Mouse (Mus musculus) megakaryocyte-erythroid progenitor cell, adult 5-6 weeks (primary cell): ENCODE data around the gene Mier2. TPM values are rescaled to one million over a fixed set of nuclear protein-coding genes. Genes with fewer than 3 reads are reported as not detected.
A peak's percentile ranks its signal among the peaks of the same experiment; 100 is the strongest.

Experiments used
- ATAC-seq: replicated peaks from 2 replicates; pipeline ENCODE4 v1.8.0; 2016; ENCODE audit warnings: mild to moderate bottlenecking, inconsistent platforms; ENCODE audit not compliant: severe bottlenecking, poor library complexity, low FRiP score, low TSS enrichment
- total RNA-seq, 2 experiments: library from RNA; stranded (forward) in 1 of 2; stranded (reverse) in 1 of 2; fragments of 200-1000, 215-1000 nt in 1 of 2; fragments of >200 nt in 1 of 2; fragmentation: Nextera tagmentation in 1 of 2; gene quantifications; 2 replicates each; pipeline ENCODE4 v1.2.3; 2014 to 2017

Gene Mier2
- total RNA-seq, 2 experiments from 2014 or later: 2.1 to 8.5 TPM

DNA sequence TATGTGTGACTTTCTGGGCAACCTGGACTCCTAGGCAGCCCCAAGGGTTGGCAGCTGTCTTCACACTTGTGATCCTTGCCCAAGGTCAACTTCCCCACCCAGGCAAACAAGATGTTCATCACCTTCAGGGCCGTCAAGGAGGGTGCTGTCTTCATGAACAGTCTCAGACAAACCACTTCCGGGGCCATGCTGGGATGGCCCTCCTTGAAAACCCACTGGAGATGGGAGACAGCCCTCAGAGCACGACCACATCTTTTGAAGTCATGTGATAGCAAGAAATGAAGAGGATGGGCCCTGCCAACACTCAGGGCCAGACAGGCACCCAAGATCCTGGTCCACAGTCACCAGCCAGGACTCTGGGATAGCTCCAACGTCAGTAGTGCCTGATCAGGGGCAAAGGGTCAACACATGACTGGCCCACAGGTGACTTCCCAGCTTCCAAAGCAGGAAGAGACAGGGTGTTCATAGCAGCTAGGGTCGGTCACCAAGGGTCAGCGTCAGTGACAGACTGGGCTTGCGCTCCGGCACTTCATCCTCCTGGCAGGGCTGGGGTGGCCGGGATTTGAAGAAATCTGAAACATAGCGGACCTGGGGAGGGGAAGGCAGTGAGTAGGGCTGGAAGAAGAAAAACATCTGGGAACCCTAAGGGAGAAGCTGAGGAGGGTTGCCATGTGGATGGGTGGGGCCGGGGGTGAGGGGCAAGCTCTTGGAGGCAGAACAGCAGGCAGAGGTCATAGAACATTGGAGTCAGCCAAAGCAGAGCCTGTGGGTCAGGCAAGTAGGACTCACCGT, 28.1 kb downstream of the Mier2 start:
- no peak for ATAC-seq

- ATAC-seq: no peak
Observed at GRCm38 (mm10) chr10:79525456-79526325, 29.3 kb downstream of the Mier2 start.

GRCm38 (mm10) chr10:79524433-79524832, 30.6 kb downstream of the Mier2 start:
- ATAC-seq: no peak

DNA sequence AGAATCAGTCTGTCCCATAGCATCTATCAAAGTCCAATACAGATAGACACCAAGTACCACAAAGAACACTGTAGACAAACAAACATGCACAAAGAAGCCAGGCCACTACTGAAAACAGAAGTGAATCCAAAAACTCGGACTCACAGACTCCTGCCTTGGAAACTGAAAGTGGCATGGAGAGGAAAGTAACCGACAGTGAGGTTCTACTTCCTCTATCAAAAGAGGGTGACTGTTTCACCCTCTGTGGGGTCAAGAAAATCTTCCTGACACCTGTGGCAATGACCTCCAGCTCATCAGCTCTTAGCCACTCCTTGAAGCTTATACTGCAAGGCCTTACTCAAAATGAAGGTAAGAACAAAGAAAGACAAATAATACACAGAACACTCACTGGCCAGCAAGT, 48.3 kb downstream of the Mier2 start:
- ATAC-seq: no peak

DNA sequence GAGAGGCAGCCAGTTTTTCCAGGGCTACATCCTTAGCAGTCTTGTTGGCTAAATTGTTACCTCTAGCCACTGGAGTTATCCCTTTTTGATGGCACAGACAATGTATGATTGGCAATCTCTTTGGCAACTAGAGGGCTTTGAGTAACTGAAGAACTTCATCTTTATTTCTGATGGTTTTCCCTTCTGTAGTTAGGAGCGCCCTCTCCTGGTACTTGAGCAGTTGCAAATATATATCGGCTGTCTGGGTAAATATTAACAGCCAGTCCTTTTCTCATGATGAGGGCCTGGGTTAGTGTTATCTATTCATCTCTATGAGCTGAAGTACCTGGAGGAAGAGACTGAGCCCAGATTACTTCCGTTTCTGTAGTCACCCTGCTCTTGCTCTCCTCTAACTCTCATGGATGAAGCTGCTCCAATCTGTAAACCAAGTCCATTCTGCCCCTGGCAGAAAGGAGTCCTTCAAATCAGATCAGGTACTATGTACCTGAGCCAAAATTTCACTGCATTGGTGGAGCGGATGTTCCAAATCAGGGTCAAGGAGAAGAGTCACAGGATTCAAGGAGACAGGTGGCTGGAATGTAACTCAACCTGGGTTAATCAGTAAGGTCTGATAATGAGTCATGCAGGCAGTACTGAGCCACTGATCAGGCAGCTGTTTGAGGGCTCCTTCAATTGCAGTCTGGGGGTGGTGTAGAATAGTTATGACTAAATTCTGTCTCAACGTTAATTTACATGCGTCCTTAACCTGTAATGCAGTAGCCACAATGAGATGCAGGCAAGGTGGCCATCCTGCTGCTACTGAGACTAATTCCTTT, 52.0 kb downstream of the Mier2 start:
- ATAC-seq: peak; percentile 50; the same call in 1 of the 2 replicates

DNA sequence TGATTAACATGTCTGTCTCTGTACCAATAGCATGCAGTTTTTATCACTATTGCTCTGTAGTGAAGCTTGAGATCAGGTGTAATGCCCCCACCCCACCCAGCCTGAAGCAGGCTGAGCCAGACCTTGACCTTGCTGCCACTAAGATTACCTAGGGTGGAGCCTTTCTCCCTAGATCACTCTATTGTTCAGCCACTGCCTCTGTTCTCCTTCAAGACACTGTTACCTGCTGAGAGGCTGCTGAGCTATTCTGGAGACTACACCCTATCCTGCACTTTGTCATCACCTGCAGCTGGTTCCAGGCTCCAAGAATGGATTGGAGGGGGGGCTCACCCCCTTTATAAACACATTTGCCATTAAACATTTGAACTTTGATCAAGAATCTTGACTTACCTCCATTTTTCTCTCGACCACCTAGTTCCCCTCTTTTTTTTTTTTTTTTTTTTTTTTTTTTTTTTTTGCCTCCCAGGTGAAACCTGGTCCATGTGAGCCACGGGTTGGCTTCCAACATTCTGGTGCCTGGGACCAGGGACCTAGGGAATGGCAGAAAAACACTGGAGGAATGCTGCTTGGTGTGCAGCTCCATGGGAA, 58.2 kb downstream of the Mier2 start:
- ATAC-seq: no peak

- ATAC-seq: no peak
Observed at GRCm38 (mm10) chr10:79495886-79496285, 59.1 kb downstream of the Mier2 start.

Other genes with a start within 250 kb of the Mier2 start
- gene Vmn2r82, start 198.7 kb downstream of the Mier2 start, total RNA-seq (2014; fragmentation: Nextera tagmentation): not detected in 2 replicates
- not detected in 2 replicates for gene Vmn2r82, start 198.7 kb downstream of the Mier2 start, total RNA-seq (2017)
- gene Vmn2r83, start 86.5 kb downstream of the Mier2 start, total RNA-seq (2014; fragmentation: Nextera tagmentation): not detected in 2 replicates
- gene Vmn2r83, start 86.5 kb downstream of the Mier2 start, total RNA-seq (2017): not detected in 2 replicates
- 5.4 and 12.2 TPM in 2 replicates for gene Plpp2, start 21.4 kb downstream of the Mier2 start, total RNA-seq (2014; fragmentation: Nextera tagmentation)
- 3.3 and 3.9 TPM in 2 replicates for gene Plpp2, start 21.4 kb downstream of the Mier2 start, total RNA-seq (2017)
- not detected in 2 replicates for gene Theg, start 32.1 kb upstream of the Mier2 start, total RNA-seq (2014; fragmentation: Nextera tagmentation)
- not detected in 2 replicates for gene Theg, start 32.1 kb upstream of the Mier2 start, total RNA-seq (2017)
- not detected in 2 replicates for gene C2cd4c, start 58.8 kb upstream of the Mier2 start, total RNA-seq (2014; fragmentation: Nextera tagmentation)
- not detected in 2 replicates for gene C2cd4c, start 58.8 kb upstream of the Mier2 start, total RNA-seq (2017)
- not detected in 2 replicates for gene Shc2, start 82.7 kb upstream of the Mier2 start, total RNA-seq (2014; fragmentation: Nextera tagmentation)
- not detected in 2 replicates for gene Shc2, start 82.7 kb upstream of the Mier2 start, total RNA-seq (2017)
- gene Odf3l2, start 90.5 kb upstream of the Mier2 start, total RNA-seq (2014; fragmentation: Nextera tagmentation): not detected in 2 replicates
- gene Odf3l2, start 90.5 kb upstream of the Mier2 start, total RNA-seq (2017): not detected in 2 replicates
- gene Madcam1, start 109.4 kb upstream of the Mier2 start, total RNA-seq (2014; fragmentation: Nextera tagmentation): not detected in 2 replicates
- not detected in 2 replicates for gene Madcam1, start 109.4 kb upstream of the Mier2 start, total RNA-seq (2017)
- gene Tpgs1, start 114.2 kb upstream of the Mier2 start, total RNA-seq (2014; fragmentation: Nextera tagmentation): 8.5 and 10.8 TPM in 2 replicates
- gene Tpgs1, start 114.2 kb upstream of the Mier2 start, total RNA-seq (2017): 2.9 and 4.1 TPM in 2 replicates
- gene Cdc34, start 127.0 kb upstream of the Mier2 start, total RNA-seq (2014; fragmentation: Nextera tagmentation): 134 and 152 TPM in 2 replicates
- gene Cdc34, start 127.0 kb upstream of the Mier2 start, total RNA-seq (2017): 128 and 236 TPM in 2 replicates
- 1.7 and 1.8 TPM in 2 replicates for gene Gzmm, start 133.8 kb upstream of the Mier2 start, total RNA-seq (2014; fragmentation: Nextera tagmentation)
- gene Gzmm, start 133.8 kb upstream of the Mier2 start, total RNA-seq (2017): 1.7 and 2.4 TPM in 2 replicates
- gene Bsg, start 149.3 kb upstream of the Mier2 start, total RNA-seq (2014; fragmentation: Nextera tagmentation): 361 and 460 TPM in 2 replicates
- gene Bsg, start 149.3 kb upstream of the Mier2 start, total RNA-seq (2017): 350 and 443 TPM in 2 replicates
- gene Hcn2, start 161.4 kb upstream of the Mier2 start, total RNA-seq (2014; fragmentation: Nextera tagmentation): 0.50 TPM in 1 of 2 replicates, not detected in the other
- gene Hcn2, start 161.4 kb upstream of the Mier2 start, total RNA-seq (2017): not detected in 2 replicates
- 45.2 and 51.7 TPM in 2 replicates for gene Polrmt, start 191.4 kb upstream of the Mier2 start, total RNA-seq (2014; fragmentation: Nextera tagmentation)
- 17.6 and 21.2 TPM in 2 replicates for gene Polrmt, start 191.4 kb upstream of the Mier2 start, total RNA-seq (2017)
- gene Fgf22, start 199.9 kb upstream of the Mier2 start, total RNA-seq (2014; fragmentation: Nextera tagmentation): not detected in 2 replicates
- gene Fgf22, start 199.9 kb upstream of the Mier2 start, total RNA-seq (2017): not detected in 2 replicates
- gene Rnf126, start 211.8 kb upstream of the Mier2 start, total RNA-seq (2014; fragmentation: Nextera tagmentation): 76.0 and 106 TPM in 2 replicates
- 16.2 and 20.8 TPM in 2 replicates for gene Rnf126, start 211.8 kb upstream of the Mier2 start, total RNA-seq (2017)
- gene Fstl3, start 222.1 kb upstream of the Mier2 start, total RNA-seq (2014; fragmentation: Nextera tagmentation): 0.49 and 0.96 TPM in 2 replicates
- gene Fstl3, start 222.1 kb upstream of the Mier2 start, total RNA-seq (2017): 0.66 and 0.80 TPM in 2 replicates
- 2.4 and 7.6 TPM in 2 replicates for gene Prss57, start 235.8 kb upstream of the Mier2 start, total RNA-seq (2014; fragmentation: Nextera tagmentation)
- gene Prss57, start 235.8 kb upstream of the Mier2 start, total RNA-seq (2017): 1.7 and 3.5 TPM in 2 replicates
- gene Palm, start 238.4 kb upstream of the Mier2 start, total RNA-seq (2014; fragmentation: Nextera tagmentation): 7.6 and 11.1 TPM in 2 replicates
- gene Palm, start 238.4 kb upstream of the Mier2 start, total RNA-seq (2017): 4.6 and 6.8 TPM in 2 replicates